Mouse (Mus musculus) liver, embryonic 11.5 days (tissue): Measurements from ENCODE around the gene Shc3. TPM values are rescaled to one million over a fixed set of nuclear protein-coding genes. Genes with fewer than 3 reads are reported as not detected.

Experiments used
- ATAC-seq: fragments of 200-750 bp; cut with Nextera tagmentation; replicated peaks from 2 replicates; pipeline ENCODE4 v1.8.0; 2017; ENCODE audit warnings: moderate number of reproducible peaks, mild to moderate bottlenecking, moderate TSS enrichment, moderate library complexity; ENCODE audit not compliant: low FRiP score
- DNase-seq: peaks from one replicate; pipeline ENCODE4 v3.0.0-alpha.2; 2017; ENCODE audit warnings: low spot score
- H3K27ac ChIP-seq: fragments of 300-500 bp; sonication (generic); 2 replicates; pipeline ENCODE4 v1.5.1; 2014; ENCODE audit warnings: mild to moderate bottlenecking, low read depth, low read length, control low read depth
- H3K27me3 ChIP-seq: fragments of 300-500 bp; sonication (generic); replicated peaks from 2 replicates; pipeline ENCODE4 v1.6.1; 2014; ENCODE audit warnings: low read length, mixed read lengths; ENCODE audit not compliant: control insufficient read depth, insufficient read depth
- H3K36me3 ChIP-seq: fragments of 300-500 bp; sonication (generic); 2 replicates; pipeline ENCODE4 v1.6.1; 2014; ENCODE audit warnings: mild to moderate bottlenecking, low read length, moderate library complexity, mixed read lengths; ENCODE audit not compliant: control insufficient read depth, insufficient read depth
- H3K4me1 ChIP-seq: fragments of 300-500 bp; sonication (generic); replicated peaks from 2 replicates; pipeline ENCODE4 v1.6.1; 2014; ENCODE audit warnings: low read length, mixed read lengths; ENCODE audit not compliant: control insufficient read depth, insufficient read depth
- H3K4me2 ChIP-seq: fragments of 300-500 bp; sonication (generic); 2 replicates; pipeline ENCODE4 v1.6.1; 2014; ENCODE audit warnings: mild to moderate bottlenecking, control low read depth, moderate library complexity
- H3K4me3 ChIP-seq: fragments of 300-500 bp; sonication (generic); 2 replicates; pipeline ENCODE4 v1.5.1; 2014; ENCODE audit warnings: low read depth, low read length, control low read depth
- H3K9ac ChIP-seq: fragments of 300-500 bp; sonication (generic); 2 replicates; pipeline ENCODE4 v1.6.1; 2014; ENCODE audit warnings: low read depth, low read length, control low read depth
- H3K9me3 ChIP-seq: fragments of 300-500 bp; sonication (generic); 2 replicates; pipeline ENCODE4 v1.6.1; 2016; ENCODE audit warnings: low read length, inconsistent platforms, mixed read lengths; ENCODE audit not compliant: control insufficient read depth
- WGBS: fragments of 180-500 bp; shearing (Covaris S2); extraction: QIAGEN DNeasy Blood & Tissue Kit; methylation state at CpG from one replicate; pipeline ENCODE4 v1.1.7; 2014; 5-methylcytosine and 5-hydroxymethylcytosine counted together
- polyA plus RNA-seq: library from polyadenylated mRNA; unstranded; fragments of >200 nt; fragmentation: Nextera tagmentation; extraction: Ambion mirVana; gene quantifications from 2 replicates; pipeline ENCODE4 v1.2.1, GENCODE M21; 2014

Shc3 gene
- polyA plus RNA-seq, 1 experiment from 2014 or later, result not detected

GRCm38 (mm10) chr13:51564741-51565140 lies 4.5 kb downstream of the Shc3 start:
- Histone ChIP-seq H3K4me2 (no peak overlapping the region), H3K4me3 (no peak overlapping the region), H3K27me3 (peaks cover 50% of the 10 kb centered on the region), H3K9ac (no peak overlapping the region), H3K27ac (no peak overlapping the region), H3K9me3 (no peaks in the 10 kb centered on the region), H3K36me3 (no peaks in the 10 kb centered on the region), H3K4me1 (peaks cover 2% of the 10 kb centered on the region; the same call in 1 of the 2 replicates)
- WGBS, result 77% methylated on average over 6 of the region's 6 CpGs
- ATAC-seq (no peak), DNase-seq (no peak)

DNA sequence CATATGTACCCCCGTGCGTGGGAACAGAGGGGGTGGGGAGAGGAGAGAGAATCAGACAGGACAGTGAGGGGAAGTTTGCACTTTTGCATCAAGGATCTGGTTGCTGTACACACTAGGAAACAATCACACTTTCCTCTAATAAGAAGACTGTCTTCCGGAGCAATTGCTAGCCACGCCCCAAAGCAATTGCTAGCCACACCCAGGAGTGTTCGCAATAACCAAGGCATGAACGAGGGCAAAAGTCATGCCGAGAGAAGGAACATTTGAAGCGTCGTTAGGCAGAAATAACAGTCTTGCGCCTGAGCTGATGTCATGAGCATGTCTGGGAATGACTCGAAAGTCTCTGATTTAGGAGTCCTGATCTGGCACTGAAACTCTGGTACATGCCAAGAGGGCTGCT lies 15.9 kb downstream of the Shc3 start:
- no peaks in the 10 kb centered on the region for H3K36me3 ChIP-seq
- H3K4me3 ChIP-seq, result no peak overlapping the region
- H3K9me3 ChIP-seq, result no peaks in the 10 kb centered on the region
- WGBS, result 86% methylated on average over 11 of the region's 11 CpGs
- ATAC-seq, result no peak
- H3K27me3 ChIP-seq, result no peaks in the 10 kb centered on the region
- H3K27ac ChIP-seq, result no peak overlapping the region
- no peak overlapping the region for H3K9ac ChIP-seq
- no peak overlapping the region for H3K4me2 ChIP-seq
- no peak for DNase-seq
- no peaks in the 10 kb centered on the region for H3K4me1 ChIP-seq

GRCm38 (mm10) chr13:51552233-51552632 lies 17.0 kb downstream of the Shc3 start:
- Histone ChIP-seq H3K27me3 (no peaks in the 10 kb centered on the region), H3K36me3 (no peaks in the 10 kb centered on the region), H3K9ac (no peak overlapping the region), H3K9me3 (no peaks in the 10 kb centered on the region), H3K4me2 (no peak overlapping the region), H3K4me1 (no peaks in the 10 kb centered on the region), H3K27ac (no peak overlapping the region), H3K4me3 (no peak overlapping the region)
- 77% methylated on average over 3 of the region's 3 CpGs for WGBS
- ATAC-seq (no peak), DNase-seq (no peak)

GRCm38 (mm10) chr13:51551824-51552223 lies 17.4 kb downstream of the Shc3 start:
- DNase-seq (no peak), ATAC-seq (no peak)
- 74% methylated on average over 3 of the region's 3 CpGs for WGBS
- Histone ChIP-seq H3K4me3 (no peak overlapping the region), H3K27me3 (no peaks in the 10 kb centered on the region), H3K9me3 (no peaks in the 10 kb centered on the region), H3K4me2 (no peak overlapping the region), H3K27ac (no peak overlapping the region), H3K4me1 (no peaks in the 10 kb centered on the region), H3K36me3 (no peaks in the 10 kb centered on the region), H3K9ac (no peak overlapping the region)

DNA sequence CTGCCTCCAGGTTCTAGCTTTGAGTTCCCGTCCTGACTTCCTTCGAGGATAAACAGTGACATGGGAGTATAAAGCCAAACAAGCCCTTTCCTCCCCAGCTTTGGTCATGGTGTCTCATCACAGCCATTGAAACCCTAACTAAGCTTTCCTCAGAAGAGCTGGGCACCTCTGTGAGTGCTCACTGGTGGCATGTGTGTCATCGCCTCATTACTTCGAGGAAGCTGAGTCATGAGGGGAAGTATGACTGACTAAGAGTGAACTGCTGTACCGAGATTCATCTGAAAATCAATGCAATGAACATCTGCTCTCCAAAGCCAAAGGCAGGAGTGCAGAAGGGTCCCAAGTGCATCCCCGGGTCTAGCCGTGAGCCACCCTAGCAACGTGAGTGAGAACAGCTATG lies 29.4 kb downstream of the Shc3 start:
- Histone ChIP-seq H3K4me2 (no peak overlapping the region), H3K36me3 (no peaks in the 10 kb centered on the region), H3K27ac (no peak overlapping the region), H3K9ac (no peak overlapping the region), H3K4me3 (no peak overlapping the region), H3K27me3 (no peaks in the 10 kb centered on the region), H3K4me1 (no peaks in the 10 kb centered on the region), H3K9me3 (no peaks in the 10 kb centered on the region)
- no peak for ATAC-seq
- DNase-seq, result no peak
- WGBS, result 75% methylated on average over 8 of the region's 8 CpGs

- H3K9me3 ChIP-seq, result no peaks in the 10 kb centered on the region
- H3K36me3 ChIP-seq, result no peaks in the 10 kb centered on the region
- DNase-seq, result no peak
- H3K9ac ChIP-seq, result no peak overlapping the region
- no peak for ATAC-seq
- H3K4me3 ChIP-seq, result no peak overlapping the region
- no peaks in the 10 kb centered on the region for H3K4me1 ChIP-seq
- 80% methylated on average over 7 of the region's 7 CpGs for WGBS
- no peak overlapping the region for H3K27ac ChIP-seq
- no peak overlapping the region for H3K4me2 ChIP-seq
- H3K27me3 ChIP-seq, result no peaks in the 10 kb centered on the region
Measured at GRCm38 (mm10) chr13:51535326-51535725, 33.9 kb downstream of the Shc3 start.

- Histone ChIP-seq H3K4me1 (no peaks in the 10 kb centered on the region), H3K4me2 (no peak overlapping the region), H3K4me3 (no peak overlapping the region), H3K27ac (no peak overlapping the region), H3K9me3 (no peaks in the 10 kb centered on the region), H3K36me3 (no peaks in the 10 kb centered on the region), H3K27me3 (no peaks in the 10 kb centered on the region), H3K9ac (no peak overlapping the region)
- ATAC-seq (no peak), DNase-seq (no peak)
- 38% methylated on average over 7 of the region's 7 CpGs for WGBS
Measured at GRCm38 (mm10) chr13:51526480-51526879, 42.7 kb downstream of the Shc3 start.

DNA sequence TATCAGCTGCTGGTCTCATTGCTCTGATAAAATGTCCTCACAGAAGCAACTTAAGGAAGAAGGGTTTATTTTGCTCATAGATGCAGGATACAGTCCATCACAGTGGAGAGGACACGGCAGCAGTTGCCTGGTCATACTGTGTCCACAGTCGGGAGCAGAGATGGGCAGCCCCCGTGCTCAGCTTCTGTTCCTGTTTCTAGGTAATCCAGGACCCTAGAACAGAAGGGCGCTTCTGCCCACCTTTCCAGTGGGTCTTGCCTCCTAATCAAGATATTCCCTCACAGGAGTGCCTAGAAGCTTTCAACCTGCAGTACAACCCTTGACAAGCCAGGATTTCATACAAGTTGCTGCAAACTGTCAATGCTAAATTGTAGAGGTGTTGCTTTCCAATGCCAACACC lies 44.9 kb downstream of the Shc3 start:
- 85% methylated on average over 4 of the region's 4 CpGs for WGBS
- Histone ChIP-seq H3K9ac (no peak overlapping the region), H3K27ac (no peak overlapping the region), H3K27me3 (no peaks in the 10 kb centered on the region), H3K4me2 (no peak overlapping the region), H3K4me1 (no peaks in the 10 kb centered on the region), H3K4me3 (no peak overlapping the region), H3K9me3 (no peaks in the 10 kb centered on the region), H3K36me3 (no peaks in the 10 kb centered on the region)
- no peak for ATAC-seq
- DNase-seq, result no peak

DNA sequence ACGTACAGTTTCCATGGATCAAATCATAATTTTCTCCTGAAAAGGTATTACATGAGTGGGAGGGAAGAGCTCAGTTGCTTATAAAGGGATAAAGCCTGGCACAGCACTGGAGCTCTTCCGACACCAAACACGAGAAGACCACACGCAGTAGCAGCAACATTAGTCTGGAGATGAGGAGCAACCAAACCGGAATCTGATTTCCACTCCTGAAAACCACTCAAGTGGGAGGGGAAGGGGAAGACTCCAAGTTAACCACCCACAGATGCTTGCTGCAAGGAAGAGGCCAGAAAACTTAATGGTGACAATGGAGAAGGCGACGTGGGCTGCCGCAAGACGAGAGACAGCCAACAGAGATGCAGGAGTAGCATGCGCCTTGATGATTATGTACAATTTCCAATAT lies 45.9 kb downstream of the Shc3 start:
- ATAC-seq (no peak), DNase-seq (no peak)
- no peaks in the 10 kb centered on the region for H3K27me3 ChIP-seq
- H3K9ac ChIP-seq, result no peak overlapping the region
- H3K4me3 ChIP-seq, result no peak overlapping the region
- H3K9me3 ChIP-seq, result no peaks in the 10 kb centered on the region
- H3K4me2 ChIP-seq, result no peak overlapping the region
- 90% methylated on average over 10 of the region's 10 CpGs for WGBS
- no peak overlapping the region for H3K27ac ChIP-seq
- H3K36me3 ChIP-seq, result no peaks in the 10 kb centered on the region
- no peaks in the 10 kb centered on the region for H3K4me1 ChIP-seq
